Mouse (Mus musculus) lung, adult 2 months (tissue): ENCODE results near the gene Spata33.

Source experiments
- CTCF ChIP-seq: fragments of 200-500 bp; IDR thresholded peaks from 2 replicates; pipeline ENCODE4 v1.5.1; 2011; ENCODE audit warnings: mild to moderate bottlenecking, low read length, control low read depth; ENCODE audit not compliant: insufficient read depth
- POLR2A ChIP-seq: fragments of 200-500 bp; IDR thresholded peaks from 2 replicates; pipeline ENCODE4 v1.6.1; 2011; ENCODE audit warnings: low read depth, mild to moderate bottlenecking, control low read depth, low read length, borderline replicate concordance; ENCODE audit errors: extremely low read depth

DNA sequence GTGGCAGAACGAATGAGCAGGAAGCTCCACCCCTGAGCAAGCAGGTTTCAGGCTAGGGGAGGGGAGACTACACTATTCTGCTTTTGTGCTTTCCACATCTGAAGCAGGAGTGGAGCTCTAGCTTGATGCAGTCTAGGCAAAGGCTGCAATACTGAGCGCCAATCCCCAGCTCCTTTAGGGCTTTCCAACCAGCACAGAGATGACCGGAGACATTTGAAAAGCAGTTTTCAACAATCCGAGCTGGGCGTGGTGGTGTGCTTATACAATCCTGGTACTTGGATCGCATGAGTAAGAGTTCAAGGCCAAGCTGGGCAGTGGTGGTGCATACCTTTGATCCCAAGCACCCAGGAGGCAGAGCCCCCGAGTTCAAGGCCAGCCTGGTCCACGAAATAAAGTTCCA, 20.7 kb upstream of the Spata33 start:
- no peak for TF ChIP-seq CTCF
- TF ChIP-seq POLR2A, result no peak
